Mouse (Mus musculus) heart, embryonic 15.5 days (tissue): ENCODE measurements at regions not wholly inside any gene's neighbourhood (a gene's known extent, or its start where the extent isn't known, plus 50 kb on each side); places are given as distances from the start of the nearest gene placed in this dataset.
A peak's percentile ranks its signal among the peaks of the same experiment; 100 is the strongest.

Experiments used
- ATAC-seq: fragments of 200-750 bp; cut with Nextera tagmentation; replicated peaks from 2 replicates; pipeline ENCODE4 v1.8.0; 2017; ENCODE audit warnings: low read depth, moderate TSS enrichment; ENCODE audit not compliant: insufficient number of reproducible peaks, insufficient read depth, low FRiP score
- H3K27ac ChIP-seq: fragments of 300-500 bp; sonication (generic); 2 replicates; pipeline ENCODE4 v1.5.1; 2015; ENCODE audit warnings: mild to moderate bottlenecking, inconsistent platforms
- H3K27me3 ChIP-seq: fragments of 300-500 bp; sonication (generic); 2 replicates; pipeline ENCODE4 v1.6.1; 2015; ENCODE audit warnings: inconsistent platforms
- H3K36me3 ChIP-seq: fragments of 300-500 bp; sonication (generic); 2 replicates; pipeline ENCODE4 v1.6.1; 2015; ENCODE audit warnings: mild to moderate bottlenecking, inconsistent platforms
- H3K4me1 ChIP-seq: fragments of 300-500 bp; sonication (generic); replicated peaks from 2 replicates; pipeline ENCODE4 v1.6.1; 2015; ENCODE audit warnings: inconsistent platforms
- H3K4me2 ChIP-seq: fragments of 300-500 bp; sonication (generic); 2 replicates; pipeline ENCODE4 v1.6.1; 2015; ENCODE audit warnings: inconsistent platforms, mild to moderate bottlenecking, moderate library complexity
- H3K4me3 ChIP-seq: fragments of 300-500 bp; sonication (generic); 2 replicates; pipeline ENCODE4 v1.5.1; 2015; ENCODE audit warnings: mild to moderate bottlenecking, inconsistent platforms
- H3K9ac ChIP-seq: fragments of 300-500 bp; sonication (generic); 2 replicates; pipeline ENCODE4 v1.6.1; 2015; ENCODE audit warnings: mild to moderate bottlenecking, inconsistent platforms
- H3K9me3 ChIP-seq: fragments of 300-500 bp; sonication (generic); replicated peaks from 2 replicates; pipeline ENCODE4 v1.6.1; 2016; ENCODE audit warnings: inconsistent platforms
- WGBS: fragments of 180-500 bp; shearing (Covaris S2); methylation state at CpG from one replicate; pipeline ENCODE4 v1.1.7; 2015; ENCODE audit warnings: mixed read lengths; 5-methylcytosine and 5-hydroxymethylcytosine counted together

DNA sequence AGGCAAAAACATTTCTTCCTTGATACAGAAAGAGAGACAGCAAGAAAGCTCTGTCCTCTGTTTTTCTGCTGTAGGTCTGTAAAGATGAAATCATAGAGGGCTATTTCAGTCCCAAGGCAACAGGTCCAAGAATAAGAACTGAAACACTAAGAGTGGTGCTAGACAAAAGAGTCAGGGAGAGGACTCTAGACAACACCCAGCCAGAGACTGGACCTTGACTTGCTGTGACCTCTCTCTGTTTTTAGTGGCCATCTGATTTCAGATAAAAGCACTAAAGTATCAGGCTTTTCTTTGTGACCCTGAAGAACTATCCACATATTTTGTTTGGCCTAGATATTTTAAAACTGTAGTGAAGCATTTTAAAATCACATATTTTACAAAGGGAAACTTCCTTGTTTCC lies 171.6 kb upstream of the Clec14a start:
- Histone ChIP-seq H3K9me3 (no peaks in the 10 kb centered on the region), H3K9ac (no peak overlapping the region), H3K27ac (no peak overlapping the region), H3K4me3 (no peak overlapping the region), H3K4me2 (no peak overlapping the region), H3K36me3 (no peaks in the 10 kb centered on the region), H3K4me1 (no peaks in the 10 kb centered on the region), H3K27me3 (no peaks in the 10 kb centered on the region)
- no peak for ATAC-seq

DNA sequence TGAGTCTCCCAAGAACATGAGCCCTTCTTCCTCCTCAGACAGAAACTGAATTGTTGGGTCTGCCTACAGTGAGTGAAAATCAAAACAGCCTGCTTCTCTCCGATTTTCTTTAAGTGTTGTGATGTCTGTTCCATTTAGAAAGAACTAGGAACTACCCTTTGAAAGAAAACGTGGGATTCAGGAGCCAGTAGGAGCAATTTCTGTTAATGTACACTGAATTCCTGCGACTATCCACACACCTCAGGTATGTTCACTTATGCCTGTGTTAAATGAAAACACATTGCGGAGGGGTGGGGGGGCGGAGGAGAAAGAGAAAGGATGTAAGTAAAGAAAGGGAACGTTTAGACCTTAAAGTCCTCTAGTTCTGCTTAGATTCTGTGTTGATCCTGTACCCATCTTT lies 167.9 kb upstream of the Clec14a start:
- H3K27ac ChIP-seq, result no peak overlapping the region
- H3K4me2 ChIP-seq, result no peak overlapping the region
- H3K4me1 ChIP-seq, result no peaks in the 10 kb centered on the region
- 76% methylated on average over 6 of the region's 6 CpGs for WGBS
- H3K9ac ChIP-seq, result no peak overlapping the region
- H3K27me3 ChIP-seq, result no peaks in the 10 kb centered on the region
- no peak overlapping the region for H3K4me3 ChIP-seq
- no peaks in the 10 kb centered on the region for H3K9me3 ChIP-seq
- no peak for ATAC-seq
- H3K36me3 ChIP-seq, result no peaks in the 10 kb centered on the region

DNA sequence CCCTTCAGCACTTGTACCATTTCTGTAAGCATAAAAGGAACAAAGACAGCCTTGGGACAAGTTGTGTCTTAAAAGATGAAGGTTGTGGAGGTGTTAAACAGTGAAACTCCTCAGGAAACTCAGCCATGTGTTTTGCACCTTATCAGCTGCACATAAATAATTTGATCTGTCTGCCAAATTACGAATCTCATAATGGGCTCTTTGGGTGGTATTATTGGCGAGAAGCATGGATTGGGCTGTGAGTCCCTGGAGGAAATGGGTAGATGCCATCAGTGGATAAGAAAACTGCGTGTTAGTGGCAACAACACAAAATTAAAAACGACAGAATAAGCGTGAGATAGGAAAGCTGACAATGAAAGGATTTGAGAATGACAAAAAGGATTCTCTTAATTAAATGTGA lies 165.4 kb upstream of the Clec14a start:
- H3K36me3 ChIP-seq, result no peaks in the 10 kb centered on the region
- H3K4me3 ChIP-seq, result no peak overlapping the region
- WGBS, result 74% methylated on average over 5 of the region's 5 CpGs
- no peak for ATAC-seq
- no peak overlapping the region for H3K9ac ChIP-seq
- H3K4me1 ChIP-seq, result no peaks in the 10 kb centered on the region
- H3K27ac ChIP-seq, result no peak overlapping the region
- H3K4me2 ChIP-seq, result no peak overlapping the region
- H3K9me3 ChIP-seq, result no peaks in the 10 kb centered on the region
- no peaks in the 10 kb centered on the region for H3K27me3 ChIP-seq

DNA sequence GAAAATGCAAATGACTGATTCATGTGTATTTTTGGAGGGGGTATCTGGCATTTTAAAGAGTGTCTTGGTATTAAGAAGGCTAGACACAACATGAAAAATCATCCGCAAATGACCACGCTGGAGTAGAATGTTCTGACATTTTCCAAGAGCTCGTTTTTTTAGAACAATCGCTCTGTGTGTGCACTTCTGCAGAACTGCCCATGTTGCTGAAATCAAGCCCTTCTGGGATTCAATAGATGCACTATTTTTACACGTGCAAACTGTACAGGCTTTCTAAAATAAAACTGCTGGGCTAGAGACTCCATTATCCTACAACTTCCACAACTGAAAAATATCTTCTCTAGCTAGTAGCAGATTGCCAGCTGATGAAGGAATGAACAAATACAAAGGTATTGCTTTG lies 160.8 kb upstream of the Clec14a start:
- Histone ChIP-seq H3K4me3 (no peak overlapping the region), H3K27ac (no peak overlapping the region), H3K9ac (no peak overlapping the region), H3K4me2 (no peak overlapping the region), H3K27me3 (no peaks in the 10 kb centered on the region), H3K36me3 (no peaks in the 10 kb centered on the region), H3K9me3 (no peaks in the 10 kb centered on the region), H3K4me1 (no peaks in the 10 kb centered on the region)
- WGBS, result 70% methylated on average over 5 of the region's 5 CpGs
- ATAC-seq, result no peak

DNA sequence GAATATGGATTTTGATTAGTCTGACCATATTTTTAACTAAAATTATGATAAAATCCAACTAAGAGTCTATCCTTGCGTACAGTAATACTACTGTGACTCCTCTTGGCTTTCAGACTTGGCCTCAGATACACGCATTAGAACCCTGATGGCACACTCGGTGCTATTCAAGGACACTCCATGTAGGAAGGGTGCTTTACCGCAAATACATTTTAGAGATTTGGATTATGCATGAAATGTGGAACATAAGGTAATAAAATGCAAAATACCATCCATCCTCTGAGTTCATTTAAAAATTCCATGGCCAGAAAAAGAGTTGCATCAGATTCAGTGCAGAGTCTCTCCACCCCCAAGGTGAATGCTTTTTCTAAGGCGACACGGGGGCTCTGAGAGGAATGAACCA lies 157.7 kb upstream of the Clec14a start:
- H3K4me3 ChIP-seq, result no peak overlapping the region
- no peak overlapping the region for H3K27ac ChIP-seq
- no peaks in the 10 kb centered on the region for H3K9me3 ChIP-seq
- H3K9ac ChIP-seq, result no peak overlapping the region
- 89% methylated on average over 6 of the region's 6 CpGs for WGBS
- no peaks in the 10 kb centered on the region for H3K27me3 ChIP-seq
- no peak overlapping the region for H3K4me2 ChIP-seq
- H3K36me3 ChIP-seq, result no peaks in the 10 kb centered on the region
- ATAC-seq, result no peak
- no peaks in the 10 kb centered on the region for H3K4me1 ChIP-seq

DNA sequence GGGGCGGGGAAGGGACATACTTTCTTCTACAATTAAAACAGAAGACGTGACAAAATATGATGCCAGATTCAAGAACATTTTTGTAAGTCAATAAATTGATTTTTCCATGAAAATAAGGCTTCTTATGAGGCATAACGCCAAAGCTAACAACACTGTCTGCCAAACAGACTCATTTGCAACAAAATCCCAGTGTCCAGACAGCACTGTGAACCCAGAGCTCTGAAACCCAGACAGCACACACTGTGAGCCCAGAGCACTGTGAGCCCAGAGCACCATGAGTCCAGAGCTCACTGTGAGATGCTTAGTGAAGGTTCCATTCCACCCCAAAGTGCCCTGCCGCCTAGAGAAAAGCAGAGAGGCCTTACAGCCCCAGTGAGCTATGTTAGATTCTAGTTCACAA lies 156.9 kb upstream of the Clec14a start:
- no peak for ATAC-seq

DNA sequence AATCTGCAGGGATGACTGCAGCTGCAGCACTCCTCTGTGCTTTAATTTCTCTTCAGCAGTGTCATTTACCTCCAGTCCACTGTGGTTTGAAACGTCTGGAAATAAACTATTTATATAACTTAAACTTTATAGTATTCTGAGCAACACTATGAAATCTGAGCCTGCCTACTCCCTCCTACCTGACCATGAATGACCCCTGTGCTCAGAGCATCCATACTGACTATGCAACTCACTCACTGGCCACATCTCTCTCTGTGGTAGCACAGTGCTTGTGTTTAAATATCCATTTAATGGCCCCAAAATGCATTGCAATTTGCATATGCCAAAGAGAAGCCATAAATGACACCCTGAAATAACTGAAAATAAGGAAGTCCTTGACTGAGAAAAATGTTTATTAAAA lies 154.5 kb upstream of the Clec14a start:
- WGBS, result 33% methylated on average over 1 of the region's 1 CpGs

More for the DNA sequence above, 156.9 kb upstream of the Clec14a start:
- Histone ChIP-seq H3K4me2 (no peak overlapping the region), H3K36me3 (no peaks in the 10 kb centered on the region), H3K9me3 (no peaks in the 10 kb centered on the region), H3K9ac (no peak overlapping the region), H3K4me3 (no peak overlapping the region), H3K4me1 (no peaks in the 10 kb centered on the region), H3K27me3 (no peaks in the 10 kb centered on the region), H3K27ac (no peak overlapping the region)
- 72% methylated on average over 4 of the region's 4 CpGs for WGBS

DNA sequence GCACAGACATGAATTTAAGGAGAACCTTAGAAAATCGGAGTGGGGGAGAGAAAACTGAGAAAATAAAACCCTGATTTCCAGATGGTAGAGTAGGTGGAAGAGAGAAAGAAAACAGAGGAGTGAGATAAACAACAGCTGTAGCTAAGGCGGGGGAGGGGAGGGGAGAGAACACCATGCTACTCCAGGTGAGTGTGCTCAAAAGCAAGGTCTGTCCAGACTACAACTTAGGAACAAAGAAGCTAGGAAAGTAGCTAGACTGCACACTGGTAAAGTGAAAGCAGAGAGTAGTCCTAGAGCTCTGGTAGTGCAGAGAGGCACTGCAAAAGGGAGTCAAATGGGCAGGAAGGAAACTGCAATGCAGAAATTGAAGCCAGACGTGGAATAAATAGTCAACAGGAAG lies 132.8 kb upstream of the Clec14a start:
- H3K4me2 ChIP-seq, result no peak overlapping the region
- H3K27me3 ChIP-seq, result no peaks in the 10 kb centered on the region
- H3K9ac ChIP-seq, result no peak overlapping the region
- H3K36me3 ChIP-seq, result no peaks in the 10 kb centered on the region
- WGBS, result 53% methylated on average over 3 of the region's 3 CpGs
- no peak for ATAC-seq
- no peaks in the 10 kb centered on the region for H3K4me1 ChIP-seq
- H3K4me3 ChIP-seq, result no peak overlapping the region
- no peaks in the 10 kb centered on the region for H3K9me3 ChIP-seq
- no peak overlapping the region for H3K27ac ChIP-seq

More for the DNA sequence above, 154.5 kb upstream of the Clec14a start:
- Histone ChIP-seq H3K9ac (no peak overlapping the region), H3K9me3 (no peaks in the 10 kb centered on the region), H3K4me1 (no peaks in the 10 kb centered on the region), H3K27ac (no peak overlapping the region), H3K4me2 (no peak overlapping the region), H3K36me3 (no peaks in the 10 kb centered on the region), H3K27me3 (no peaks in the 10 kb centered on the region), H3K4me3 (no peak overlapping the region)
- no peak for ATAC-seq

DNA sequence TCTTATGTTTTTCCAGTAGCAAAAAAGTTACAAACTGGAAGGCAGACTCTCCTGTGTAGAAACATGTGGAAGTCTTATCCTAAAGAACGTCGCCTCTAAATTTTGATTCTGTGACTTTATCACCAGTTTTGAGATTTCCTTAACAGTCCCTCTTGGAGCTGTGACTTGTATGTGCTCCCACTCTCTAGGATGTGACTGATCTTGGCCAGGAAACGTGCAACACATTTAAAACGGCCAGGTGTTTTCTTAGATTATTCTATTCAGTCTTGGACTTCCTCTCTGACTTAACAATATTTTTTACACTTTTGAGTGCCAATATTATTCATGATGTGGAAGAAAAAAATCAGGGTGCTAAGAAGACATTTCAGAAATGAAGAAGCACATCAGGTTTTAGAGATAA lies 91.2 kb upstream of the Clec14a start:
- no peak overlapping the region for H3K27ac ChIP-seq
- WGBS, result 54% methylated on average over 4 of the region's 4 CpGs
- no peak for ATAC-seq

DNA sequence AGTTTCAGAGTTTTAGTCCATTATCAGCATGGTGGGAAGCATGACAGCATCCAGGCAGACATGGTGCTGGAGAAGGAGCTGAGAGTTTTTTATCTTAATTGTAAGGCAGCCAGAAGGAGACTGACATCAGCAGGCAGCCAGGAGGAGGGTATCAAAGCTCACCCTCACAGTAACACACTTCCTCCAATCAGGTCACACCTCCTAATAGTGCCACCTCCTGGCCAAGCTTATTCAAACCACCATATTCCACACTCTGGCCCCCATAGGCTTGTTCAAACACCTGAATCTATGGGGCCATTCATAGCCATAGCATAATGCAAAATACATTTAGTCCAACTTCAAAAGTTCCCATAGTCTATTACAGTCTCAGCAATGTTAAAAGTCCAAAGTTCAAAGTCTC lies 65.1 kb upstream of the Clec14a start:
- 0 out of 2 replicates have a peak, but pooled peaks have one; percentile 7 for ATAC-seq
- no peak overlapping the region for H3K27ac ChIP-seq

More for the DNA sequence above, 91.2 kb upstream of the Clec14a start:
- H3K4me2 ChIP-seq, result no peak overlapping the region
- no peak overlapping the region for H3K4me3 ChIP-seq
- H3K9me3 ChIP-seq, result no peaks in the 10 kb centered on the region
- H3K4me1 ChIP-seq, result no peaks in the 10 kb centered on the region
- H3K9ac ChIP-seq, result no peak overlapping the region
- H3K27me3 ChIP-seq, result no peaks in the 10 kb centered on the region
- H3K36me3 ChIP-seq, result no peaks in the 10 kb centered on the region

DNA sequence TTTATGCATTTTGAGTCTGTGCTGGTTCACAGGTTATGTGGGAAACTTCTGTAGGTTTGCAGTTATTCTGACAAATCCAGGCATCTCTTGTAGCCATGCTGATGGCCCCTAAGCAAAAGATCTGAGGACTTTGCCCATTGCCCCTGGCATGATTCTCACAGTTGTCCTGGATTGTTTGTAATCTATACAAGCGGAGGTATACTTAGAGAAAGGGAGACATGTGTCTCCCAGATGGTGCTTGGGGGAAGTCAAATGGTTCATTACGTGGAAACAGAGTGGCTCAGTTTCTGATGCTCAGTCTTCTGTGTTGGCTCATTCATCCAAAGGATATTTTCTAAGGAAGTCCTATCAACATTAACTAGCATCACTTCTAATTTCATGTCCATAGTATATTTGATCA lies 60.8 kb upstream of the Clec14a start:
- 67% methylated on average over 2 of the region's 2 CpGs for WGBS
- ATAC-seq, result no peak

More for the DNA sequence above, 65.1 kb upstream of the Clec14a start:
- no peak overlapping the region for H3K4me3 ChIP-seq
- H3K27me3 ChIP-seq, result no peaks in the 10 kb centered on the region
- H3K9me3 ChIP-seq, result no peaks in the 10 kb centered on the region
- H3K4me2 ChIP-seq, result no peak overlapping the region
- no peaks in the 10 kb centered on the region for H3K36me3 ChIP-seq
- H3K9ac ChIP-seq, result no peak overlapping the region
- H3K4me1 ChIP-seq, result no peaks in the 10 kb centered on the region

DNA sequence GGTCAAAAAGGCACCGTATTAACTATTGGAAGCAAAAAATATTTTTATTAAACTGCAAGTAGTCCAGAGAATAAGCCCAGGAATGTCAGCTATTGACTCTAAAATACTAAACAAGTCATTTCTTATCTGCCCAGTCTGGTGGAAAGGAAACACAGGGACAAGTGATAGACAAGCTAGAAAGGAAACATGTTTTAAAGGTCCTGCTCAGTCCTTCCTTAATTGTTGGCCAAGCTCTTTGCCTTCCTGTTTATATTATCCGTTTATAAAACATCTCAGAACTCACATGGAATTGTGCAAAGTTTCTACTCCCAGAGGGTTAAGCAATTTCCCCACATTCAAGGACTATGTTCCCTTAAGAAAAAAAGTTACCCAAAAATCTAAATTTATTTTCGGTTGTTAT lies 54.9 kb upstream of the Clec14a start:
- Histone ChIP-seq H3K4me1 (no peaks in the 10 kb centered on the region), H3K9me3 (no peaks in the 10 kb centered on the region), H3K4me2 (no peak overlapping the region), H3K36me3 (no peaks in the 10 kb centered on the region), H3K9ac (no peak overlapping the region), H3K27ac (peak overlapping the region; percentile 62), H3K27me3 (no peaks in the 10 kb centered on the region), H3K4me3 (no peak overlapping the region)
- no peak; the same call in 1 of the 2 replicates for ATAC-seq
- 46% methylated on average over 3 of the region's 3 CpGs for WGBS

More for the DNA sequence above, 60.8 kb upstream of the Clec14a start:
- Histone ChIP-seq H3K4me1 (no peaks in the 10 kb centered on the region), H3K9ac (no peak overlapping the region), H3K27ac (no peak overlapping the region), H3K36me3 (no peaks in the 10 kb centered on the region), H3K27me3 (no peaks in the 10 kb centered on the region), H3K4me2 (no peak overlapping the region), H3K4me3 (no peak overlapping the region), H3K9me3 (no peaks in the 10 kb centered on the region)
